Mouse (Mus musculus) midbrain, embryonic 14.5 days (tissue): ENCODE measurements at regions not wholly inside any gene's neighbourhood (a gene's known extent, or its start where the extent isn't known, plus 50 kb on each side); places are given as distances from the start of the nearest gene placed in this dataset.

Experiments used
- ATAC-seq: fragments of 200-750 bp; cut with Nextera tagmentation; 2 replicates; pipeline ENCODE4 v1.8.0; 2017; ENCODE audit warnings: moderate number of reproducible peaks, moderate library complexity; ENCODE audit not compliant: low FRiP score, low TSS enrichment
- DNase-seq: peaks from one replicate; pipeline ENCODE4 v3.0.0-alpha.2; 2015
- H3K27ac ChIP-seq: fragments of 300-500 bp; sonication (generic); replicated peaks from 2 replicates; pipeline ENCODE4 v1.5.1; 2014; ENCODE audit warnings: mild to moderate bottlenecking, low read depth, low read length, moderate library complexity
- H3K27me3 ChIP-seq: fragments of 300-500 bp; sonication (generic); 2 replicates; pipeline ENCODE4 v1.6.1; 2014; ENCODE audit warnings: low read length, control low read depth, mixed read lengths; ENCODE audit not compliant: control insufficient read depth, insufficient read depth
- H3K36me3 ChIP-seq: fragments of 300-500 bp; sonication (generic); 2 replicates; pipeline ENCODE4 v1.6.1; 2014; ENCODE audit warnings: low read length, control low read depth; ENCODE audit not compliant: control insufficient read depth, insufficient read depth
- H3K4me1 ChIP-seq: fragments of 300-500 bp; sonication (generic); 2 replicates; pipeline ENCODE4 v1.6.1; 2014; ENCODE audit warnings: mild to moderate bottlenecking, antibody characterized with exemption, low read length, control low read depth; ENCODE audit not compliant: control insufficient read depth, insufficient read depth
- H3K4me2 ChIP-seq: fragments of 300-500 bp; sonication (generic); 2 replicates; pipeline ENCODE4 v1.6.1; 2014; ENCODE audit warnings: mild to moderate bottlenecking, low read length, moderate library complexity
- H3K4me3 ChIP-seq: fragments of 300-500 bp; sonication (generic); replicated peaks from 2 replicates; pipeline ENCODE4 v1.5.1; 2014; ENCODE audit warnings: low read depth, low read length
- H3K9ac ChIP-seq: fragments of 300-500 bp; sonication (generic); replicated peaks from 2 replicates; pipeline ENCODE4 v1.6.1; 2014; ENCODE audit warnings: mild to moderate bottlenecking, low read length, moderate library complexity
- H3K9me3 ChIP-seq: fragments of 300-500 bp; sonication (generic); 2 replicates; pipeline ENCODE4 v1.6.1; 2016; ENCODE audit warnings: low read length, control low read depth, mixed read lengths; ENCODE audit not compliant: control insufficient read depth
- WGBS: fragments of 180-500 bp; shearing (Covaris S2); extraction: QIAGEN DNeasy Blood & Tissue Kit; methylation state at CpG from one replicate; pipeline ENCODE4 v1.1.7; 2014; 5-methylcytosine and 5-hydroxymethylcytosine counted together

DNA sequence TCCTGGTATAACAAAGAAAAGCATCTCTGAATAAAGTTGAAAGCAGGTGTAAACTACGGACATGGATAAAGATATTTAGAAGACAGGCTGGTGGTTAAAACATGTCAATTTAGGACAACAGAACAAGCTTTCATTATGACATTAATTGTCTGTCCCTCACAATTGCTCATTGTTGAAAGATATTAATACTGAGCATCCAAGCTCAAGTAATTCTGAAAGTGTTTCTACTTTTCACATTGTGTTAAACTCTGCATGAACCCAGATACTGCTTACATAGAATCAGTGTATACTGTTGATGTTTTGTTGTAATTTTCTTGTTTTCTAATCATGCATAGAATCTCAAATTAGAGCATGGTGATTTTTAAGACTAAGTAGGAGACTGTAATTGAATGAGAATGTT is 614.7 kb upstream of the Lingo2 start:
- no peak overlapping the region for H3K4me2 ChIP-seq
- H3K27ac ChIP-seq, result no peak overlapping the region
- H3K4me1 ChIP-seq, result no peaks in the 10 kb centered on the region
- no peak overlapping the region for H3K9ac ChIP-seq
- no peaks in the 10 kb centered on the region for H3K27me3 ChIP-seq
- no peak for ATAC-seq
- H3K36me3 ChIP-seq, result no peaks in the 10 kb centered on the region
- H3K4me3 ChIP-seq, result no peak overlapping the region
- no peaks in the 10 kb centered on the region for H3K9me3 ChIP-seq
- DNase-seq, result no peak
- 69% methylated on average over 1 of the region's 1 CpGs for WGBS

DNA sequence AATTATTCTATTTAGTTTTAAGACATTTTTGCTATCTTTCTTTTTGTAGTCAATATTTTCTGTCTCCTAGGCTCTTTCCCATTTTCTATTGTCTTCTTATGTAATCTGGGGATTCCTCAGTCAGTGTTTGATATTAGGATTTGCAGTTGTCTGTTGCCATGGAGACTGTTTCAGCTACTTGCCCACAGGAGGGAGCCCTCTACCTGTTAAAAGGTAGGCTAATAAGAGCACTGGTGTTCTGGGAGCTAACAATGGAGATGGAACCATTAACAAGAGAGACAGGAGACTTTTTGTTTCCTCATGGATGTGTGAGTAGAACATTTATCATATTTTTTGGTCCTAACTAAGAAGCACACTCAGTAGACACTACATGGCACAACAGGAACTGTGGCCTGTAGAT is 608.7 kb upstream of the Lingo2 start:
- ATAC-seq (no peak), DNase-seq (peak; percentile 65)
- Histone ChIP-seq H3K9me3 (no peaks in the 10 kb centered on the region), H3K27ac (no peak overlapping the region), H3K4me2 (no peak overlapping the region), H3K4me3 (no peak overlapping the region), H3K27me3 (no peaks in the 10 kb centered on the region), H3K36me3 (no peaks in the 10 kb centered on the region), H3K4me1 (no peaks in the 10 kb centered on the region), H3K9ac (no peak overlapping the region)

- ATAC-seq, result no peak
- 83% methylated on average over 3 of the region's 3 CpGs for WGBS
These were observed 594.5 kb upstream of the Lingo2 start for GRCm38 (mm10) chr4:37546001-37546400.

GRCm38 (mm10) chr4:37507732-37508131 is 556.2 kb upstream of the Lingo2 start:
- H3K4me3 ChIP-seq, result no peak overlapping the region
- H3K36me3 ChIP-seq, result no peaks in the 10 kb centered on the region
- H3K4me2 ChIP-seq, result no peak overlapping the region
- DNase-seq (no peak), ATAC-seq (no peak)
- no peaks in the 10 kb centered on the region for H3K4me1 ChIP-seq
- no peaks in the 10 kb centered on the region for H3K9me3 ChIP-seq
- H3K9ac ChIP-seq, result no peak overlapping the region
- no peak overlapping the region for H3K27ac ChIP-seq
- no peaks in the 10 kb centered on the region for H3K27me3 ChIP-seq
- WGBS, result 89% methylated on average over 4 of the region's 4 CpGs

More at GRCm38 (mm10) chr4:37546001-37546400, 594.5 kb upstream of the Lingo2 start:
- Histone ChIP-seq H3K27ac (no peak overlapping the region), H3K4me2 (no peak overlapping the region), H3K4me1 (no peaks in the 10 kb centered on the region), H3K36me3 (no peaks in the 10 kb centered on the region), H3K9me3 (no peaks in the 10 kb centered on the region), H3K4me3 (no peak overlapping the region), H3K9ac (no peak overlapping the region), H3K27me3 (no peaks in the 10 kb centered on the region)
- no peak for DNase-seq
